Mouse (Mus musculus): ENCODE data around the gene Hint2.

Hint2 gene

DNA sequence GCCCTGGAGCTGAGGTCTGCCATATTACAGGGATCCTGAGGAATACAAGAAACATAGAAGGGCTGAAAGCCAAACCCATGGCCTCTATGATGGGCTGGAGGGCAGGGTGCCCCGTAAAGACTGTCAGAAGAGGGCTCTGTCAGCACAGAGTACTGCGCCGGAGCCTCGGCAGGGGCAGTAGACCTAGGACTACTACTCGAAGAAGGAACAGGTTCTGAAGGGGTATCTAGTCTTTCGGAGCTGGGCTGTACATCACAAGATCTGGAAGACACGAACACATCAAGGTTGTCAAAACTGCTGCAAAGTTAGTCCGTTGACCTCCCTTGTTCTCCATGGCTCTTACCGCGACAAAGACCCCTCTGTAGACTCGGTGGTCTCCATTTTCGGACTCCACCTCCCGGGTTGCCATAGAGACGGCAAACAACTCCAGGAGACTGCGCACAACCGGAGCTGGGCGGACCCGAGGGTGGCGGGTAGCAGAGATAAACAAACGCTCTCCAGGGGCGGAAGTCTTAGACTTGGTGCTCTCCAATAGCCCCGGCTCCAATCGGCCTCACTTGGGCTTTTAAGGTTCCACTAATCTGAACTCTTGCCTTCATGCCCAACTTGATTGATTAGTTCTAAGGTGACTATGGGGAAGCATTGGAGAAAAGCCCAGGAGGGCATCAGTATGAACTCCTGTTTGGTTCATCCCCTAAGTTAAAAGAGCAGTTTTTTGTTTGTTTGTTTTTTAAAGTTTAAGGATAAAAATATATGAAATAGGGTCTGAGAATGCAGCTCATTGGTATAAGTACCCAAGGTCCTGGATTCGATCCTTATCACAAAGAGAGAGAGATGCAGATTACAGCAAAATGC lies 2.9 kb downstream of the Hint2 start, which contains the start of gene Spag8:
Gene Spag8, minus strand, starts transcription at position 434 of the 855 bp plus-strand sequence.
- DNase-seq = peak; percentile 44

DNA sequence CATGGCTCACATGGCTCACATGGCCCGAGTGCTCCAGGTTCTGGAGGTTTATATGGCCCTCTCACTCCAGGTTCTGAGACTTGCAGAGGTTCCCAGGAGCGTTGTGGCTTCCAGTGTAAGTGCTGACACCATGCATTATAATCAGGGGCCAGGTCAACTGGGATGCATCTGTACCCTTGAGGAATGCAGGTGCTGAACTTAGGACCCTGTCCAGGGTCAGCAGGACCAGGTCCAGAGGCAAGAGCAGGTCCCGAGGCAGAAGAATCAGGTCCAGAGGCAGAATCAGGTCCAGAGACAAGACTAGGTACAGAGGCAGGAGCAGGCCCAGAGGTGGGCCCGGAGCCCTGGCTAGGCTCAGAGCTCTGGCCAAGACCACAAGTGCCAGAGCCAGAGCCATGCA lies 3.5 kb downstream of the Hint2 start:
- DNase-seq = no peak

DNA sequence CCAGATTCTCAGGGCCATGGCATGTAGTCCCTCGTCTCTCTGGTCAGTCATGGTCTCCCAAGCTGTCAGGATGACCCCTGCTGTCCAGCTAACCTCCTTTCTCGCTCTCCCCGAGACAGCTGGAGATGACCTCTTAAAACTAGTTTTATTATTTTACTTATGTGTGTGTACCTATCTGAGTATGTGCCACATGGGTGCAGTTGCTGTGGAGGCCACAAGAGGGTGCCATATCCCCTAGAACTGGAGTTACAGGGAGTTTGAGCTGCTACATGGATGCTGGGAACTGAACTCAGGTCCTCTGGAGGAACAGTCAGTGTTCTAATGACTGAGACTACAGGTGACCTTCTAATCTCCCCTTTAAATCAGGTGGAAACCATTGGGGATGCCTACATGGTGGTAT lies 6.5 kb downstream of the Hint2 start:
- no peak for DNase-seq

DNA sequence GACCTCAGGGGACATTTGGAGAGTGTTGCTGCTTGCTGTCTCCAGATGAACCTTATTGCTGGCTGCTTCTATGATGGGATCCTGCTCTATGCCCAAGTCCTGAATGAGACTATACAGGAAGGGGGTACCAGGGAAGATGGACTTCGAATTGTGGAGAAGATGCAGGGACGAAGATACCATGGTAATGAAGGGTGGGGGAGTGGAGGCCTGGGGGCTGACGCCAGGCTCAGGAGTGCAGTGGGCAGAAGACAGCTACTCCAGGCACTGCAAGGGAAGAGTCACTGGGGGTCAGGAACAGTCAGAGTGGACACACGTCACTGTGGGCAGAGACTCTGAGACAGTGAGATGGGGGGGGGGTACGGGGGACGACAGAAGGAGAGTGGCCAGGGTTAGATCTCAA lies 15.8 kb downstream of the Hint2 start:
- DNase-seq = no peak

- DNase-seq = no peak
Observed at GRCm38 (mm10) chr4:43640076-43640475, 16.2 kb downstream of the Hint2 start.

DNA sequence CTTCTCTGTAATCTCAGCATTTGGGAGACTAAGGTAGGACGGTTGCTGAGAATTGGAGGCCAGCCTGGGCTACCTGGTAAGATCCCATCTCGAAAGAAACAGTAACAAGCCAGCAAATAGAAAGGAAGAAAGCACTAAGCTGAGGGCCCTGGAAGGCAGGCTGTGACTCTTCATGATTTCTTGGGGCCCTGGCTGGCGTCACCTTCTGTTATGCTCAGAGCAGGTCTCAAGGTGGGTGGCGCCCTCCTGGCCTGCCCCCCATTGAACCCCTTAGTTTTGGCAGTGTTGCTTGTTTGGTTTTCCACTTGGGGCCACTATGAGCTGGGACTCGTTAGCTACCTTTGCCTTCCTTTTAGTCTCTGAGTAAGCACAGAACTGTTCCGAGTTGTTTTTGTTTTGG lies 19.5 kb downstream of the Hint2 start:
- DNase-seq = no peak

DNA sequence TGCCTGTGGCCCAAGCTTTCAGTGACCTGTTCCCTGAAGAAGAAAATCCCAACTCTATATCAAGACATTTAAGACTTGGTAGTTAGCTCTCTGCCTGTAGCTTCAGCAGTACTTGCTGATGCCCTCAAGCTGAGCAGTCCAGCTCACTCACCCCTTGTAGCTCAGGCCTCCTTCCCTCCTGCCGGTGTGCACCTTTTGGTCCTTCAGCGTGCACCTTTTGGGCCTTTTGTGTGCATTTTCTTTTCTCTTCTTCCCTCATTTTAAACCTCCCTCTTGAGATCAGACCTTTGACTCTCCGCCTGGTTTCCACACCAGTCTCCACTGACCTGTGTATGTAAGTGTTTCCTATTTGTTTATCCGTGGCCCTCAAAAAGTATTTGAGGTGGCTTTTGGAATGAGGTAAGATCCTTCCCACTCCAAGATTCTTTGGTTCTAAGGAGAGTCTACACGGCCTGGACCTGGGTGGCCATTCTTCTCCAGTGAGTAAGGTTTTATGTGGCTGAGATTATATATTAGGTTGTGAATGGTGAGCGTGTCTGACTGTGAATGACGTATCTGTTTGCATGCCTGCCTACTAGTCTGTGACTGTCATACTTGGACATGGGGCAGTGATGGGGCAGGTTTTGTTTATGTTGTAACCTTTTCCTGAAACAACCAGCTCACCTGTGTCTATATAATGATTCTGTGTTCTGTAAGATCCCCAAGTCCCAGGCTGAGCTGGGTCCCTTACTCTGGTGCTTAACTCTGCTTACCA lies 21.5 kb downstream of the Hint2 start:
- DNase-seq = no peak

DNA sequence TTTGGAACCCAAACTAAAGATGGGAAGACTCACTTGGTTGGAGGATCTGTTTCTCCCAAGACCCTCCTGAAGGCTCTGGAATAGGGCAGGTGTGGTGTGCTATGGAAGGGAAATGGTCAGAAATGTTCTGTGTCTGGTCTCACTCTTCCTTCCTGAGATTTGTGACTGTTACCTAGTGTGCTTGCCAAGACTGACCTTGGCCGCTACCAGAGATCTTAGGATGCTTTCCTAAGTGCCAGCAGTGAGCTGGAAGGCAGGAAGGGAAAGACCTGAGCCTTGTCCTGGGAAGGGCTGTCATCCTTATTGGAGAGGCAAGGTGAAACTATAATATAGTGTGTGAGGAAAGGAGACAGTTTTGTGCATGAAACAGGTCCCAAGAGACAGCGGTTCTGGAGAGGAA lies 22.5 kb downstream of the Hint2 start:
- no peak for DNase-seq

GRCm38 (mm10) chr4:43633296-43633695 lies 23.0 kb downstream of the Hint2 start:
- DNase-seq = no peak

DNA sequence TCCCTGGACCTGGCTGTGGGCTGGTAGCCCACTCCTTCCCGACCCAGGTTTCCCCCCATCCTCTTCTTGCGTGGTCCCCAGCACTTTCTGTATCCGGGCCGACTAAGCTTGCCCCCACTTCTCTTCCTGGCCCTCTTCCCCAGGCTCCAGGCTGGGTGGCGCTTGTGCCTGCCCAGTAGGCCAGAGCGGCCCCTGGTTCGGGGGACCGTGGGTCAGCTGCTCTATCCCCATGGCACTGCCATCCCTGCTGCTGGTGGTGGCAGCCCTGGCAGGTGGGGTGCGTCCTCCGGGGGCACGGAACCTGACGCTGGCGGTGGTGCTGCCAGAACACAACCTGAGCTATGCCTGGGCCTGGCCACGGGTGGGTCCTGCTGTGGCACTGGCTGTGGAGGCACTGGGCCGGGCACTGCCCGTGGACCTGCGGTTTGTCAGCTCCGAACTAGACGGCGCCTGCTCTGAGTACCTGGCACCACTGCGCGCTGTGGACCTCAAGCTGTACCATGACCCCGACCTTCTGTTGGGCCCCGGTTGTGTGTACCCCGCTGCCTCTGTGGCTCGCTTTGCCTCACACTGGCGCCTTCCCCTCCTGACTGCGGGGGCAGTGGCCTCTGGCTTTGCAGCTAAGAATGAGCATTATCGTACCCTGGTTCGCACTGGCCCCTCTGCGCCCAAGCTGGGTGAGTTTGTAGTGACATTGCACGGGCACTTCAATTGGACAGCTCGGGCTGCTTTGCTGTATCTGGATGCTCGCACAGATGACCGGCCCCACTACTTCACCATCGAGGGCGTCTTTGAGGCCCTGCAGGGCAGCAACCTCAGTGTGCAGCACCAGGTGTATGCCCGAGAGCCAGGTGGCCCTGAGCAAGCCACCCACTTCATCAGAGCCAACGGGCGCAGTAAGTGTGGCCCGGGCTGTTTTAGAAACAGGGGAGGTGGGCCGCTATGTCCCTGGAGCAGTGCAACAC lies 24.0 kb downstream of the Hint2 start:
- DNase-seq = no peak

DNA sequence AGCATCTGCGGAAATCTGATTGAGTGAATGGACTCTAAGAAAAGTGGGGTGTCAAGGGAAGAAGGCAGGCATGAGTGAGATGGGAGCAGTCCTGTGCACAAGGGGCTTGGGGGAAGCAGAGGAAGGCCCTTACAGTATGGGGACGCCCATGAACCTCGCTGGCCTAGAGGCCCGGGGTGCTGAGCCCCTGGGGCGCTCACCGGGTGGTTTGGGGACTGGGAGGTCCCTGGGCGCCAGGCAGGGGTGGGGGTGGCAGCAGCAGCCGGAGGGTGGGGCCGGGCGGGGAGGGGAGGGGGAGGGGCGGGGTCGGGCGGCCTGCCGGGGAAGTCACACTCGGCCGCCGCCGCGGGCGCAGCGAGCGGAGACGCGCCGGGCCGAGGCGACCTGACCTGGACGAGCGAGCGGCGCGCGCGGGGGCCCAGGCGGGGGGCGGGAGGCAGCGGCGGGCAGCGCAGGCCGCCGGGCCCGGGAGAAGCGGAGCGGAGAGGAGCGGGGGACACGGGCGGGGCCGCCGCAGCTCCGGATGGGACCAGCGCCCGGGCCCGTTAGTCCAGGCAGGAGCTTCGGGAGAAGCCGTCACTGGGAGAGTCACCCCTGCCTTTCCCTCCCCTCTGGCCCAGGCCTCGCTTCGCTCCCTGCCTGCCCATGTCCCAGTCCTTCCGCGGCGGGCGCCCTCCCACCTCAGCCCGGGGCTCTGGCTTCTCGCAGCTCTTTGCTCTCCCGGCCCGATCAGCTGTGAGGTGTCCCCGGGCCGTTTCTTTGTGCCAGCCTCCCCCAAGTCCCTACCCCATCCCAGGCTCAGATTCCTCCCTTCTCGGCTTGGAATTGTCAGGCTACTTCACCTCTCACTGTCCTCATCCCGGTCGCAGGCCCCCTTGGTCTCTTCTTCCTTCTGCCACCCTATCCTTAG lies 25.0 kb downstream of the Hint2 start, which contains the start of gene Npr2:
Gene Npr2, plus strand, starts transcription at position 890 of the 910 bp plus-strand sequence.
- peak; percentile 24 for DNase-seq

DNA sequence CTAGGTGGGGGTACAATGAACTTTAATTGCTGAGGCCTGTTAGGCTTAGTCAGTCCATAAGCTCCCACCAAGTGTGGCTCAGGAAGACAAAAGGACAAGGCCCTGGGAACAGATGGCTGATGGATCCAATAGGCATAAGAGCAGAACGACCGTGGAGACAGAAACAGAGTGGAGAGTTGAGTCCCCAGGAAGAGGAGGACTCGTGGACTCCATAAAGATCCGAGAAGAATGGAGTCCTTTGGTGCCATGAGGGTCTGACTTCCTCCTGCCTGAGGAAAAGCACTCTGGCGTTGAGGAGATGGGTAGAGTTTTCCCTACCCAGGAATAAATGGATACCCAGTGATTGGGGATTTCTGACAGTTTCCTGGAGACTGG lies 25.6 kb downstream of the Hint2 start:
- no peak for DNase-seq

- DNase-seq = peak; percentile 71
Observed at GRCm38 (mm10) chr4:43630030-43630581, 26.2 kb downstream of the Hint2 start.

- DNase-seq = no peak
Observed at GRCm38 (mm10) chr4:43629106-43629817, 27.0 kb downstream of the Hint2 start.

- DNase-seq = no peak
Observed at GRCm38 (mm10) chr4:43620146-43620778, 36.0 kb downstream of the Hint2 start.

GRCm38 (mm10) chr4:43613060-43613730 lies 43.1 kb downstream of the Hint2 start:
- DNase-seq = peak; percentile 10

- DNase-seq = no peak
Observed at GRCm38 (mm10) chr4:43612534-43612933, 43.7 kb downstream of the Hint2 start.

GRCm38 (mm10) chr4:43604751-43605685 lies 51.2 kb downstream of the Hint2 start:
- no peak for DNase-seq
